Mouse (Mus musculus): ENCODE results near the gene Ctnnbl1.

The Ctnnbl1 gene

GRCm38 (mm10) chr2:157940586-157941185 is 203.5 kb downstream of the Ctnnbl1 start:
- DNase-seq (ENCODE audit: low read depth, low spot score) = no peak

All from retina, adult 2 months (tissue).